Mouse (Mus musculus): ENCODE measurements around the gene Lipn. TPM values are rescaled to one million over a fixed set of nuclear protein-coding genes. Genes with fewer than 3 reads are reported as not detected.

Gene Lipn
- polyA plus RNA-seq, 1 experiment: not detected

DNA sequence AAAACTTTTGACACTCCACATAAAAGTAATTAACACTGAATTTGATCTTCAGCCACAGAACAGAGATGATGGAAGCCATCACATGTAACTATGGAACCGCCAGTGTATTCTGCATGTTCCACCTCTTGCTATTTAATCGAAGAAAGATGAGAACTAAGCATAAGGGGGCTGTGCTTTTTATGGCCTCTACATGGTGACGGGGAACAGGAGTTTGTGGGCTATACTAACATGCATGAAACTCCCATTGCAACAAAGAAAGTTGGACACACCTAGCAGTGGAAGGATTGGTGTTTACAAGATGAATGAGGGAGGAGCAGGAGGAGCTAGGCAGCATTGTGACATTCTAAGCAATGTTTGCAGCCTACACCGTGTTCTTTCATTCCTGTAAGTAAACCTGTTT, 33.5 kb downstream of the Lipn start, which contains the start of gene Lipm:
TSS of gene Lipm (plus strand) at position 301 of the 400 bp plus-strand sequence.
- Histone ChIP-seq H3K4me1 (ENCODE audit: control insufficient read depth, insufficient read depth, insufficient read length, low read length) (no peaks in the 10 kb centered on the region), H3K36me3 (ENCODE audit: control insufficient read depth, insufficient read depth, low read length) (no peaks in the 10 kb centered on the region), H3K27ac (ENCODE audit: insufficient read depth, low read depth, low read length) (no peak within 1 kb of the TSS), H3K27me3 (ENCODE audit: control insufficient read depth, insufficient read depth, low read length) (no peaks in the 10 kb centered on the region), H3K4me3 (ENCODE audit: low read depth, low read length) (no peak within 1 kb of the TSS)
- 83% methylated on average over 4 of the region's 4 CpGs for WGBS
- no peak for TF ChIP-seq POLR2A (IDR thresholded peaks at IDR 0.05; ENCODE audit: low read depth, low read length)
- TF ChIP-seq CTCF (IDR thresholded peaks at IDR 0.05; ENCODE audit: extremely low read depth, insufficient read length, insufficient replicate concordance, low read depth, low read length): no peak

DNA sequence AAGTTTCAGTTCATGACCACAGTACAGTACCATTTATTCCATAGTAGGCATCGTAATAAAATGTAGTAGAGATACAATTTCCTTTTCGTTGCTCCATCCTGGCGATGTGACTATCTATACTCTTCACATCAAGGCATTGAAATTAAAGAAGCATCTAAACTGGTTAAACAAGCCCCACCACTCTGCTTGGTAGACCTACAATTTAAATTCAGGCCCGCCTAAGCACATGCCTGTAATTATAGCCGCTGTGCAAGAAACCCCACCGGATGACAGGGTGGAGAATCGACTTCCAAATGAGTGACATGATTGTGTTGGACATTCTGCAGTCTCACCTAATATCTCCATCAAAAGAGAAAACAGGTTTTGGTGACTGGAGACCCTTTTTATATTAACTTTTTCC, 34.7 kb downstream of the Lipn start:
- Histone ChIP-seq H3K27ac (ENCODE audit: insufficient read depth, low read depth, low read length) (no peak overlapping the region), H3K4me3 (ENCODE audit: low read depth, low read length) (no peak overlapping the region), H3K36me3 (ENCODE audit: control insufficient read depth, insufficient read depth, low read length) (no peaks in the 10 kb centered on the region), H3K4me1 (ENCODE audit: control insufficient read depth, insufficient read depth, insufficient read length, low read length) (no peaks in the 10 kb centered on the region), H3K27me3 (ENCODE audit: control insufficient read depth, insufficient read depth, low read length) (no peaks in the 10 kb centered on the region)
- TF ChIP-seq POLR2A (IDR thresholded peaks at IDR 0.05; ENCODE audit: low read depth, low read length) (no peak), CTCF (IDR thresholded peaks at IDR 0.05; ENCODE audit: extremely low read depth, insufficient read length, insufficient replicate concordance, low read depth, low read length) (no peak)
- 79% methylated on average over 7 of the region's 7 CpGs for WGBS

DNA sequence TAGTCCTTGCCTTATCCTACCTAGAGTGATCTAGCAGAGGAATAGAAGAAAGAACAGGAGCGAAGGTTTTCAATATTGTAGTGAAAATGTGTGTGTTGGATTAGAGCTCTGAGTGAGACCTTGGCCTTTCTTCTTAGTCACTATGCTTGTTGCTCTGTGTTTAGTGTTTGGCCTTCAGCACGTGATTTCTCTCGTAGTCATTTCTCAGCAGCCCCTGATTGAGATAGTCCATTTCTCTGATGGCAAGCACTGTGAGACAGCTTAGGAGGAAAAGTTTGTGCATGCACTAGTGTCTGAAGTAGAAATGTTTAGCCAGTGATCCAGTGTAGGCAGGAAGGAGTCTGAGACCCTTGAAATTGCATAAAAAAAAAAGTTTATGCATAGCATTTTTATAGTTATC, 37.7 kb downstream of the Lipn start:
- H3K4me1 ChIP-seq (ENCODE audit: control insufficient read depth, insufficient read depth, insufficient read length, low read length): no peaks in the 10 kb centered on the region

DNA sequence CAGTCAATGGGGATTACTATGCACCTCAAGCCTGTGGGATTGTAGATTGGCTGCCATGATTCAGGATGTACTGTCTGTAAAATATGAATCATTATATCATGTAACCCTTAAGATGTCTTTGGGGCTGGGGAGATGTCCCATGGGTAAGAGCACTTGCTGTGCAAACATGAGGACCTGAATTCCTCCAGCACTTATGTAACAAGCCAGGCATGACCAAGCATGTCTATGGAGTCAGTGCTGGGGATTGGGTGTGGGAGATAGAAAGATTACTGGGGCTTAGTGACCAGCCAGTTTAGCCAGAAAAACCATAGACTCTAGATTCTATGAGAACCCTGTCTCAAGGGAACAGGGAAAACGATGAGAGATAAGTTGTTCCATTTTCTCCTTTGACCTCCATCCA, 51.9 kb downstream of the Lipn start:
- TF ChIP-seq POLR2A (IDR thresholded peaks at IDR 0.05; ENCODE audit: low read depth, low read length) (no peak), CTCF (IDR thresholded peaks at IDR 0.05; ENCODE audit: extremely low read depth, insufficient read length, insufficient replicate concordance, low read depth, low read length) (no peak)
- Histone ChIP-seq H3K27me3 (ENCODE audit: control insufficient read depth, insufficient read depth, low read length) (no peaks in the 10 kb centered on the region), H3K4me1 (ENCODE audit: control insufficient read depth, insufficient read depth, insufficient read length, low read length) (no peaks in the 10 kb centered on the region), H3K36me3 (ENCODE audit: control insufficient read depth, insufficient read depth, low read length) (no peaks in the 10 kb centered on the region), H3K4me3 (ENCODE audit: low read depth, low read length) (no peak overlapping the region), H3K27ac (ENCODE audit: insufficient read depth, low read depth, low read length) (no peak overlapping the region)
- WGBS: 68% methylated on average over 1 of the region's 1 CpGs

More for the DNA sequence above, 37.7 kb downstream of the Lipn start:
- 91% methylated on average over 3 of the region's 3 CpGs for WGBS
- Histone ChIP-seq H3K27me3 (ENCODE audit: control insufficient read depth, insufficient read depth, low read length) (no peaks in the 10 kb centered on the region), H3K36me3 (ENCODE audit: control insufficient read depth, insufficient read depth, low read length) (no peaks in the 10 kb centered on the region), H3K4me3 (ENCODE audit: low read depth, low read length) (no peak overlapping the region), H3K27ac (ENCODE audit: insufficient read depth, low read depth, low read length) (no peak overlapping the region)
- no peak for TF ChIP-seq CTCF (IDR thresholded peaks at IDR 0.05; ENCODE audit: extremely low read depth, insufficient read length, insufficient replicate concordance, low read depth, low read length)
- no peak for TF ChIP-seq POLR2A (IDR thresholded peaks at IDR 0.05; ENCODE audit: low read depth, low read length)

DNA sequence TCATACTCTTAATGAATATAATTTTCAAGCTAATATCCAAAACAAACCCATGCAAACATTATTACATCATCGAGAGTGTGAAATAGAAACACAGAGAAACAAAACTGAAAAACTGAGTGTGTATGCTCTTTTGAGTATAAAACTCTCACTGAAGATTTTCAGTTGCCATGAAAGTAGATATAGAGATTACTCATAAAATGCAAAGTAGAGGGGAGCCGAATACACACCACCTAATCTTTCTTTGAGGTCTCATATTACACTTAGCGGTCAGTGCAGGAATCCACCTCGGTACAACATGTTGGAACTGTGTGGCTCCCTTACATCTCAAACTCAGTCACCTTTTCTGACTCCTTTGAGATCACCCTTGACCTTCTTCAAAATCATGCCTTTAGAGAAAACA, 52.5 kb downstream of the Lipn start:
- H3K4me1 ChIP-seq (ENCODE audit: control insufficient read depth, insufficient read depth, insufficient read length, low read length): no peaks in the 10 kb centered on the region
- no peak overlapping the region for H3K27ac ChIP-seq (ENCODE audit: insufficient read depth, low read depth, low read length)
- WGBS: 71% methylated on average over 4 of the region's 4 CpGs
- H3K4me3 ChIP-seq (ENCODE audit: low read depth, low read length): no peak overlapping the region
- no peaks in the 10 kb centered on the region for H3K36me3 ChIP-seq (ENCODE audit: control insufficient read depth, insufficient read depth, low read length)
- TF ChIP-seq CTCF (IDR thresholded peaks at IDR 0.05; ENCODE audit: extremely low read depth, insufficient read length, insufficient replicate concordance, low read depth, low read length) (no peak), POLR2A (IDR thresholded peaks at IDR 0.05; ENCODE audit: low read depth, low read length) (no peak)
- H3K27me3 ChIP-seq (ENCODE audit: control insufficient read depth, insufficient read depth, low read length): no peaks in the 10 kb centered on the region

DNA sequence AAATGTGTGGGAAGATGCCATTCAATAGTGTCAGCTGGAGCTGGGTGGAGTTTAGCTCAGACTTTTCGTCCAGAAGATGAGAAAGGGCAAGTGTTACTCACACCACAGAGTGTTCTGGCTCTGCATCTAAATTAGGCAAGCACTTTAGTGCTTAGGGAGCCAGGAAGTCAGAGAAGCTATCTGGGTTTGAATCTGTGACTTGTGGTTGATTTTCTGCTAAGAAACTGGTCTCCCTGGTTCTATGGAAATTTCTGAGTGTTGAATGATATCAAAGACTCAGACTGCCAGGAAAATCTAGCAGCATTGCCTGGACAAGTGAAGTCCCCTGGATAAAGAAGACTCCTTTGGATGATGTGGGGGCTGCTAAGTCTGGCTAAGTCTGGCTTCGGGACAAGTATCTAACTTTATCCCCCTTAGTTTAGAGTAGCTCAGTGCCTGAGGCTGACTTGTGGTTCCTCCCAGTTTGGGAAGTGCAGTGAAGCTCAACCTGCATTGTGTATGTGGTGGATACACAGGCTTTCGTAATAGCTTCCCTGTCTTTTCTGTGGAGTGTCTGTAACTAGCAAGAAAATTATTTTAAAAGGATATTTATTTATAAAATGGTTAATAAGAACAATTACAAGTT, 53.1 kb downstream of the Lipn start:
- H3K27ac ChIP-seq (ENCODE audit: insufficient read depth, low read depth, low read length): no peak overlapping the region
- no peaks in the 10 kb centered on the region for H3K27me3 ChIP-seq (ENCODE audit: control insufficient read depth, insufficient read depth, low read length)
- WGBS: 65% methylated on average over 3 of the region's 3 CpGs
- H3K4me3 ChIP-seq (ENCODE audit: low read depth, low read length): no peak overlapping the region
- TF ChIP-seq POLR2A (IDR thresholded peaks at IDR 0.05; ENCODE audit: low read depth, low read length): no peak
- TF ChIP-seq CTCF (IDR thresholded peaks at IDR 0.05; ENCODE audit: extremely low read depth, insufficient read length, insufficient replicate concordance, low read depth, low read length): no peak
- H3K4me1 ChIP-seq (ENCODE audit: control insufficient read depth, insufficient read depth, insufficient read length, low read length): no peaks in the 10 kb centered on the region
- no peaks in the 10 kb centered on the region for H3K36me3 ChIP-seq (ENCODE audit: control insufficient read depth, insufficient read depth, low read length)

Other genes with a start within 250 kb of the Lipn start
- not detected in 2 replicates for gene Lipf, start 106.2 kb upstream of the Lipn start, polyA plus RNA-seq (2012; rRNA removed)
- not detected in 2 replicates for gene Lipk, start 59.1 kb upstream of the Lipn start, polyA plus RNA-seq (2012; rRNA removed)
- not detected in 2 replicates for gene Lipm, start 33.6 kb downstream of the Lipn start, polyA plus RNA-seq (2012; rRNA removed)
- 0.19 TPM in 1 of 2 replicates, not detected in the other for gene Ankrd22, start 98.7 kb downstream of the Lipn start, polyA plus RNA-seq (2012; rRNA removed)
- gene Stambpl1, start 124.9 kb downstream of the Lipn start, polyA plus RNA-seq (2012; rRNA removed): 2.6 and 6.8 TPM in 2 replicates
- 432 and 487 TPM in 2 replicates for gene Acta2, start 188.2 kb downstream of the Lipn start, polyA plus RNA-seq (2012; rRNA removed)
- gene Fas, start 223.3 kb downstream of the Lipn start, polyA plus RNA-seq (2012; rRNA removed): 1.1 and 2.3 TPM in 2 replicates